In genomic region chr16:36827611-36828053, GRCm38 (mm10) we compare ENCODE assay signal across 8 mouse cellular contexts. TPM values are rescaled to one million over a fixed set of nuclear protein-coding genes. Genes with fewer than 3 reads are reported as not detected.
DNase-seq lines count a peak whose midpoint lies in the region; ATAC-seq and TF ChIP-seq lines count a peak whose summit lies in the region.

No protein-coding gene starts in this region.

- TF ChIP-seq CTCF in E14TG2a.4 (conservative IDR thresholded peaks at IDR 0.05; ENCODE audit: low read length) = no peak
- TF ChIP-seq CTCF in liver, postnatal 0 days (IDR thresholded peaks at IDR 0.05; ENCODE audit: low read depth) = no peak

- peak overlapping the region; percentile 85 for H3K9ac ChIP-seq in forebrain, embryonic 14.5 days (ENCODE audit: low read length)
- H3K9ac ChIP-seq in liver, postnatal 0 days (replicated peaks) = peak overlapping the region; percentile 78

- H3K27me3 ChIP-seq in heart, embryonic 10.5 days (ENCODE audit: insufficient read depth, poor library complexity, severe bottlenecking) = no peaks in the 10 kb centered on the region
- peaks cover 10% of the 10 kb centered on the region for H3K27me3 ChIP-seq in E14TG2a.4 (ENCODE audit: insufficient read depth, low read length)
- H3K27me3 ChIP-seq in forebrain, embryonic 14.5 days (replicated peaks; ENCODE audit: control insufficient read depth, insufficient read depth, low read length) = no peaks in the 10 kb centered on the region
- no peaks in the 10 kb centered on the region for H3K27me3 ChIP-seq in liver, postnatal 0 days (ENCODE audit: insufficient read depth, low read length)

- H3K4me3 ChIP-seq in heart, embryonic 10.5 days = peak overlapping the region; percentile 91
- H3K4me3 ChIP-seq in E14TG2a.4 (replicated peaks; ENCODE audit: low read length) = peak overlapping the region; percentile 91
- peak overlapping the region; percentile 84 for H3K4me3 ChIP-seq in forebrain, embryonic 14.5 days (ENCODE audit: low read depth, low read length)
- H3K4me3 ChIP-seq in liver, postnatal 0 days (ENCODE audit: low read depth, low read length) = peak overlapping the region; percentile 85

- intact Hi-C loops in left cerebral cortex, postnatal 25 days (cut with DNase I) = loop anchor here (5.0 to 10.0 kb wide), 2 partner anchors 185 to 753 kb away; partner anchors contain the start of genes Ccdc58, Fam162a and Polq

- no peak for TF ChIP-seq EP300 in liver, postnatal 0 days (IDR thresholded peaks at IDR 0.05; ENCODE audit: low read depth)

- no peak for ATAC-seq in forebrain, embryonic 14.5 days
- peak; percentile 11; the same call in 1 of the 2 replicates for ATAC-seq in liver, postnatal 0 days

- H3K9me3 ChIP-seq in heart, embryonic 10.5 days = no peaks in the 10 kb centered on the region
- no peaks in the 10 kb centered on the region for H3K9me3 ChIP-seq in E14TG2a.4 (ENCODE audit: low read length)
- no peaks in the 10 kb centered on the region for H3K9me3 ChIP-seq in forebrain, embryonic 14.5 days (replicated peaks; ENCODE audit: control insufficient read depth, low read length)
- H3K9me3 ChIP-seq in liver, postnatal 0 days (ENCODE audit: low read length) = no peaks in the 10 kb centered on the region

- DNase-seq in heart, embryonic 10.5 days (ENCODE audit: low spot score) = no peak
- no peak for DNase-seq in heart, adult 18-20 months
- DNase-seq in forebrain, embryonic 14.5 days (ENCODE audit: low spot score) = no peak
- DNase-seq in liver, postnatal 0 days = no peak
- DNase-seq in spleen, postnatal 10 days (ENCODE audit: low spot score in 2 of 2) = no peak
- no peak for DNase-seq in left cerebral cortex, postnatal 25 days (ENCODE audit: low spot score in 2 of 2)
- DNase-seq in natural killer cell, adult 2 months (ENCODE audit: low spot score in 2 of 2) = no peak

- WGBS in heart, embryonic 10.5 days = 3% methylated on average over 11 of the region's 11 CpGs
- 4% methylated on average over 11 of the region's 11 CpGs for WGBS in forebrain, embryonic 14.5 days
- WGBS in liver, postnatal 0 days (ENCODE audit: insufficient replicate concordance) = 9% methylated on average over 11 of the region's 11 CpGs

- H3K4me2 ChIP-seq in forebrain, embryonic 14.5 days (ENCODE audit: low read length) = peak overlapping the region; percentile 63
- H3K4me2 ChIP-seq in liver, postnatal 0 days (ENCODE audit: low read depth, low read length) = peak overlapping the region; percentile 90

- H3K4me1 ChIP-seq in heart, embryonic 10.5 days = peaks cover 9% of the 10 kb centered on the region; the same call in 1 of the 2 replicates
- peaks cover 9% of the 10 kb centered on the region for H3K4me1 ChIP-seq in E14TG2a.4 (replicated peaks; ENCODE audit: low read depth, low read length)
- H3K4me1 ChIP-seq in forebrain, embryonic 14.5 days (ENCODE audit: control insufficient read depth, insufficient read depth, low read length) = peaks cover 3% of the 10 kb centered on the region; the same call in 1 of the 2 replicates
- H3K4me1 ChIP-seq in liver, postnatal 0 days (ENCODE audit: insufficient read depth) = peaks cover 8% of the 10 kb centered on the region

- peak overlapping the region; percentile 93 for H3K27ac ChIP-seq in heart, embryonic 10.5 days
- no peak overlapping the region for H3K27ac ChIP-seq in forebrain, embryonic 14.5 days (ENCODE audit: low read depth, low read length)
- H3K27ac ChIP-seq in liver, postnatal 0 days (ENCODE audit: low read depth) = no peak overlapping the region

- no peaks in the 10 kb centered on the region for H3K36me3 ChIP-seq in heart, embryonic 10.5 days
- no peaks in the 10 kb centered on the region; the same call in 1 of the 2 replicates for H3K36me3 ChIP-seq in E14TG2a.4 (ENCODE audit: insufficient read depth, low read length)
- no peaks in the 10 kb centered on the region for H3K36me3 ChIP-seq in forebrain, embryonic 14.5 days (ENCODE audit: control insufficient read depth, insufficient read depth, low read length)
- no peaks in the 10 kb centered on the region for H3K36me3 ChIP-seq in liver, postnatal 0 days (replicated peaks; ENCODE audit: insufficient read depth, low read length)

RNA-seq across cellular contexts. Expression of gene Iqcb1, which starts 0.6 kb away (rescaled TPM):
- polyA plus RNA-seq in heart, embryonic 10.5 days (2016; fragmentation: Nextera tagmentation; extraction: Ambion mirVana) = 37.5 and 47.8 TPM in 2 replicates
- total RNA-seq in heart, adult 18-20 months (2021) = 10 to 100 TPM; 17.4 to 17.9 TPM
- polyA plus RNA-seq in forebrain, embryonic 14.5 days (2014; fragmentation: Nextera tagmentation; extraction: Ambion mirVana) = 53.4 and 54.7 TPM in 2 replicates
- 6.8 and 7.8 TPM in 2 replicates for polyA plus RNA-seq in liver, postnatal 0 days (2015; fragmentation: Nextera tagmentation; extraction: Ambion mirVana)
- 10 to 100 TPM; 40.7 to 42.2 TPM for total RNA-seq in left cerebral cortex, postnatal 25 days (2021)

RNA-seq across cellular contexts. Expression of gene Slc15a2, which starts 42.9 kb away (rescaled TPM):
- polyA plus RNA-seq in heart, embryonic 10.5 days (2016; fragmentation: Nextera tagmentation; extraction: Ambion mirVana) = 0.80 and 1.5 TPM in 2 replicates
- total RNA-seq in heart, adult 18-20 months (2021) = 1 to 10 TPM; 2.1 to 5.1 TPM
- polyA plus RNA-seq in forebrain, embryonic 14.5 days (2014; fragmentation: Nextera tagmentation; extraction: Ambion mirVana) = 11.4 and 12.1 TPM in 2 replicates
- 0.20 and 1.8 TPM in 2 replicates for polyA plus RNA-seq in liver, postnatal 0 days (2015; fragmentation: Nextera tagmentation; extraction: Ambion mirVana)
- total RNA-seq in left cerebral cortex, postnatal 25 days (2021) = 10 to 100 TPM; 30.1 to 32.1 TPM

RNA-seq across cellular contexts. Expression of gene Eaf2, which starts 47.2 kb away (rescaled TPM):
- 0.38 and 1.3 TPM in 2 replicates for polyA plus RNA-seq in heart, embryonic 10.5 days (2016; fragmentation: Nextera tagmentation; extraction: Ambion mirVana)
- 1 to 10 TPM; 1.2 to 1.5 TPM for total RNA-seq in heart, adult 18-20 months (2021)
- 0.57 and 0.61 TPM in 2 replicates for polyA plus RNA-seq in forebrain, embryonic 14.5 days (2014; fragmentation: Nextera tagmentation; extraction: Ambion mirVana)
- polyA plus RNA-seq in liver, postnatal 0 days (2015; fragmentation: Nextera tagmentation; extraction: Ambion mirVana) = 0.70 and 1.3 TPM in 2 replicates
- total RNA-seq in left cerebral cortex, postnatal 25 days (2021) = 1 to 10 TPM in 1 of 2 experiments, under 1 TPM in 1; 0.82 to 1.4 TPM

RNA-seq across cellular contexts. Expression of gene Golgb1, which starts 47.3 kb away (rescaled TPM):
- polyA plus RNA-seq in heart, embryonic 10.5 days (2016; fragmentation: Nextera tagmentation; extraction: Ambion mirVana) = 56.4 and 67.1 TPM in 2 replicates
- total RNA-seq in heart, adult 18-20 months (2021) = 10 to 100 TPM; 41.5 to 41.8 TPM
- polyA plus RNA-seq in forebrain, embryonic 14.5 days (2014; fragmentation: Nextera tagmentation; extraction: Ambion mirVana) = 69.9 and 75.8 TPM in 2 replicates
- polyA plus RNA-seq in liver, postnatal 0 days (2015; fragmentation: Nextera tagmentation; extraction: Ambion mirVana) = 38.7 and 42.2 TPM in 2 replicates
- 10 to 100 TPM; 67.6 to 75.4 TPM for total RNA-seq in left cerebral cortex, postnatal 25 days (2021)
